Mouse (Mus musculus) MEL (cell line): ENCODE data around the gene Krtcap2. TPM values are rescaled to one million over a fixed set of nuclear protein-coding genes. Genes with fewer than 3 reads are reported as not detected.

Experiments
- DNase-seq: peaks from one replicate; pipeline ENCODE4 v3.0.0; 2011; ENCODE audit warnings: low read depth, low spot score
- H3K27ac ChIP-seq: 2 replicates; pipeline ENCODE4 v1.5.1; 2012; ENCODE audit warnings: low read depth, mild to moderate bottlenecking, control low read depth, low read length, moderate library complexity; ENCODE audit not compliant: control insufficient read depth
- H3K27me3 ChIP-seq, 2 experiments: fragments of 150-350 bp in 1 of 2; sonication (generic) in 1 of 2; 2 replicates each; pipeline ENCODE4 v1.6.1; 2012; ENCODE audit warnings: low read length in 2 of 2, mild to moderate bottlenecking in 2 of 2, improper control_type of control experiment in 1 of 2, moderate library complexity in 1 of 2; ENCODE audit not compliant: insufficient read depth in 2 of 2, control insufficient read depth in 1 of 2
- H3K36me3 ChIP-seq, 2 experiments: 2 replicates each; pipeline ENCODE4 v1.6.1; 2012 to 2014; ENCODE audit warnings: low read length in 2 of 2, improper control_type of control experiment in 1 of 2, inconsistent platforms in 1 of 2, mild to moderate bottlenecking in 1 of 2; ENCODE audit not compliant: insufficient read depth in 2 of 2, control insufficient read depth in 1 of 2
- H3K4me1 ChIP-seq, 2 experiments: fragments of 150-350 bp in 1 of 2; sonication (generic) in 1 of 2; 2 replicates each; pipeline ENCODE4 v1.6.1; 2012; ENCODE audit warnings: low read length in 2 of 2, improper control_type of control experiment in 1 of 2, mild to moderate bottlenecking in 1 of 2; ENCODE audit not compliant: insufficient read depth in 2 of 2, control insufficient read depth in 1 of 2
- H3K4me3 ChIP-seq, 2 experiments: fragments of 150-350 bp in 1 of 2; sonication (generic) in 1 of 2; 2 replicates each; pipeline ENCODE4 v1.5.1; 2012; ENCODE audit warnings: low read depth in 2 of 2, low read length in 2 of 2, mild to moderate bottlenecking in 2 of 2, moderate library complexity in 2 of 2, control low read depth in 1 of 2, improper control_type of control experiment in 1 of 2; ENCODE audit not compliant: control insufficient read depth in 1 of 2, insufficient read depth in 1 of 2
- H3K79me2 ChIP-seq: 2 replicates; pipeline ENCODE4 v1.6.1; 2012; ENCODE audit warnings: mild to moderate bottlenecking, low read length, moderate library complexity; ENCODE audit not compliant: control insufficient read depth, poor library complexity, insufficient read depth
- H3K9ac ChIP-seq: 2 replicates; pipeline ENCODE4 v1.6.1; 2012; ENCODE audit warnings: low read depth, mild to moderate bottlenecking, control low read depth, low read length, moderate library complexity; ENCODE audit not compliant: control insufficient read depth, poor library complexity, severe bottlenecking
- H3K9me3 ChIP-seq: fragments of 150-350 bp; sonication (generic); replicated peaks from 2 replicates; pipeline ENCODE4 v1.6.1; 2012; ENCODE audit warnings: mild to moderate bottlenecking, low read length, improper control_type of control experiment, moderate library complexity; ENCODE audit not compliant: insufficient read depth
- CTCF ChIP-seq, 3 experiments: IDR thresholded peaks in 2 of 3; conservative IDR thresholded peaks in 1 of 3; 2 replicates each; pipeline ENCODE4 v1.5.1; 2011 to 2012; ENCODE audit warnings: low read length in 3 of 3, low read depth in 2 of 3, mild to moderate bottlenecking in 2 of 3, improper control_type of control experiment in 1 of 3, inconsistent platforms in 1 of 3, mixed read lengths in 1 of 3, moderate library complexity in 1 of 3; ENCODE audit not compliant: control insufficient read depth in 1 of 3, insufficient read depth in 1 of 3, poor library complexity in 1 of 3, severe bottlenecking in 1 of 3
- E2F4 ChIP-seq: IDR thresholded peaks from 2 replicates; pipeline ENCODE4 v1.6.1; 2011; ENCODE audit warnings: low read depth, low read length, improper control_type of control experiment, borderline replicate concordance
- ELF1 ChIP-seq: IDR thresholded peaks from 2 replicates; pipeline ENCODE4 v1.6.1; 2014; ENCODE audit warnings: low read depth, mild to moderate bottlenecking, inconsistent platforms, low read length, improper control_type of control experiment, moderate library complexity
- GABPA ChIP-seq: IDR thresholded peaks from 2 replicates; pipeline ENCODE4 v1.6.1; 2012; ENCODE audit warnings: low read depth, mild to moderate bottlenecking, inconsistent platforms, low read length, improper control_type of control experiment, moderate library complexity
- GATA1 ChIP-seq: IDR thresholded peaks from 2 replicates; pipeline ENCODE4 v1.6.1; 2011; ENCODE audit warnings: low read depth, low read length, improper control_type of control experiment
- KAT2A ChIP-seq: conservative IDR thresholded peaks from 2 replicates; pipeline ENCODE4 v1.6.1; 2012; ENCODE audit warnings: low read depth, low read length, improper control_type of control experiment, inconsistent platforms
- MAZ ChIP-seq: IDR thresholded peaks from 2 replicates; pipeline ENCODE4 v1.6.1; 2012; ENCODE audit warnings: low read depth, mild to moderate bottlenecking, inconsistent platforms, low read length, improper control_type of control experiment
- MEF2A ChIP-seq: IDR thresholded peaks from 2 replicates; pipeline ENCODE4 v1.6.1; 2014; ENCODE audit warnings: low read depth, mild to moderate bottlenecking, inconsistent platforms, low read length, improper control_type of control experiment; ENCODE audit not compliant: poor library complexity, insufficient replicate concordance, severe bottlenecking; ENCODE audit errors: extremely low read depth
- POLR2A ChIP-seq, 2 experiments: IDR thresholded peaks; 2 replicates each; pipeline ENCODE4 v1.6.1; 2011 to 2012; ENCODE audit warnings: low read length in 2 of 2, mild to moderate bottlenecking in 2 of 2, control low read depth in 1 of 2, improper control_type of control experiment in 1 of 2, low read depth in 1 of 2, moderate library complexity in 1 of 2; ENCODE audit not compliant: control insufficient read depth in 1 of 2, insufficient read depth in 1 of 2, poor library complexity in 1 of 2
- SMC3 ChIP-seq: IDR thresholded peaks from 2 replicates; pipeline ENCODE4 v1.6.1; 2011; ENCODE audit warnings: low read depth, low read length, improper control_type of control experiment
- TAL1 ChIP-seq: IDR thresholded peaks from 2 replicates; pipeline ENCODE4 v1.6.1; 2012; ENCODE audit warnings: mild to moderate bottlenecking, inconsistent platforms, low read length, moderate library complexity, mixed read lengths
- UBTF ChIP-seq: IDR thresholded peaks from 2 replicates; pipeline ENCODE4 v1.6.1; 2012; ENCODE audit warnings: low read depth, mild to moderate bottlenecking, inconsistent platforms, low read length, improper control_type of control experiment, moderate library complexity, borderline replicate concordance; ENCODE audit not compliant: insufficient read depth
- ZKSCAN1 ChIP-seq: IDR thresholded peaks from 2 replicates; pipeline ENCODE4 v1.6.1; 2012; ENCODE audit warnings: low read depth, mild to moderate bottlenecking, inconsistent platforms, low read length, improper control_type of control experiment, moderate library complexity
- ZMIZ1 ChIP-seq: IDR thresholded peaks from 2 replicates; pipeline ENCODE4 v1.6.1; 2012; ENCODE audit warnings: low read depth, mild to moderate bottlenecking, inconsistent platforms, low read length, improper control_type of control experiment, moderate library complexity
- ZNF384 ChIP-seq: IDR thresholded peaks from 2 replicates; pipeline ENCODE4 v1.6.1; 2012; ENCODE audit warnings: low read depth, mild to moderate bottlenecking, inconsistent platforms, low read length, improper control_type of control experiment
- polyA plus RNA-seq, 2 experiments: library from polyadenylated mRNA; stranded (reverse) in 1 of 2; unstranded in 1 of 2; fragments of >175 nt in 1 of 2; fragments of >200 nt in 1 of 2; gene quantifications; 2 replicates each; pipeline versions ENCODE4 v1.2.1 to v1.2.4; 2012; ENCODE audit warnings: low replicate concordance in 2 of 2, low read depth in 1 of 2; ENCODE audit not compliant: insufficient read length in 2 of 2, insufficient read depth in 1 of 2, missing spikeins in 1 of 2
- total RNA-seq: library from RNA; depleted of rRNA; stranded (reverse); fragments of 300-350 nt; gene quantifications from 2 replicates; pipeline ENCODE4 v1.2.3, GENCODE M21; 2012

Krtcap2 gene
- total and polyA plus RNA-seq, 3 experiments, result 171 to 497 TPM; not detected in 1

- peak; percentile 76 to 99 (median 94) for TF ChIP-seq CTCF (IDR thresholded peaks at IDR 0.05 in 2 of 3, conservative IDR thresholded peaks at IDR 0.05 in 1 of 3; ENCODE audit: control insufficient read depth in 1 of 3, insufficient read depth in 1 of 3, low read depth in 2 of 3, low read length in 3 of 3, poor library complexity in 1 of 3, severe bottlenecking in 1 of 3)
- TF ChIP-seq UBTF, result no peak
Observed at GRCm38 (mm10) chr3:89242331-89242895, 3.4 kb upstream of the Krtcap2 start (continued).

- no peak overlapping the region for H3K4me3 ChIP-seq
- peaks cover 7 to 11% of the 10 kb centered on the region in 2 experiments; a peak in 3 of 4 replicates for H3K36me3 ChIP-seq
- TF ChIP-seq SMC3 (no peak), MAZ (no peak), CTCF (IDR thresholded peaks at IDR 0.05 in 2 of 3, conservative IDR thresholded peaks at IDR 0.05 in 1 of 3; ENCODE audit: control insufficient read depth in 1 of 3, insufficient read depth in 1 of 3, low read depth in 2 of 3, low read length in 3 of 3, poor library complexity in 1 of 3, severe bottlenecking in 1 of 3) (peak; percentile 27 to 51 (median 39)), TAL1 (no peak)
- H3K9ac ChIP-seq, result no peak overlapping the region
- H3K4me1 ChIP-seq, result peaks cover 11 to 12% of the 10 kb centered on the region in 2 experiments; a peak in 3 of 4 replicates
- no peak overlapping the region for H3K27ac ChIP-seq
- no peaks in the 10 kb centered on the region for H3K27me3 ChIP-seq
- no peaks in the 10 kb centered on the region for H3K9me3 ChIP-seq
- peak; percentile 50 for DNase-seq
- H3K79me2 ChIP-seq, result peaks cover 17% of the 10 kb centered on the region
Observed at GRCm38 (mm10) chr3:89243609-89244008, 2.2 kb upstream of the Krtcap2 start.

- DNase-seq, result no peak
- peaks cover 7 to 11% of the 10 kb centered on the region in 2 experiments; a peak in 3 of 4 replicates for H3K36me3 ChIP-seq
- H3K79me2 ChIP-seq, result peaks cover 17% of the 10 kb centered on the region
- no peak overlapping the region for H3K9ac ChIP-seq
- no peak overlapping the region for H3K27ac ChIP-seq
- TF ChIP-seq GATA1, result no peak
- no peak for TF ChIP-seq MEF2A
- no peak for TF ChIP-seq TAL1
- no peak for TF ChIP-seq GABPA
- no peak for TF ChIP-seq ZKSCAN1
- TF ChIP-seq POLR2A (IDR thresholded peaks at IDR 0.05; ENCODE audit: control insufficient read depth in 1 of 2, insufficient read depth in 1 of 2, low read depth in 1 of 2, low read length in 2 of 2, poor library complexity in 1 of 2), result no peak
- no peak for TF ChIP-seq E2F4
- no peak for TF ChIP-seq KAT2A
- TF ChIP-seq ELF1, result no peak
- no peak for TF ChIP-seq ZNF384
- no peak for TF ChIP-seq ZMIZ1
- no peaks in the 10 kb centered on the region for H3K9me3 ChIP-seq
- H3K4me1 ChIP-seq, result peaks cover 11 to 12% of the 10 kb centered on the region in 2 experiments; a peak in 3 of 4 replicates
- no peak overlapping the region for H3K4me3 ChIP-seq
- no peaks in the 10 kb centered on the region for H3K27me3 ChIP-seq
Observed at GRCm38 (mm10) chr3:89244158-89244981, 1.4 kb upstream of the Krtcap2 start.
